Mouse (Mus musculus) liver, postnatal 0 days (tissue): ENCODE results near the gene Dok1. TPM values are rescaled to one million over a fixed set of nuclear protein-coding genes. Genes with fewer than 3 reads are reported as not detected.

Experiments
- ATAC-seq: fragments of 200-750 bp; cut with Nextera tagmentation; 2 replicates; pipeline ENCODE4 v1.8.0; 2017; ENCODE audit warnings: mild to moderate bottlenecking, moderate library complexity
- DNase-seq: peaks from one replicate; pipeline ENCODE4 v3.0.0-alpha.2; 2016
- H3K27ac ChIP-seq: fragments of 300-500 bp; sonication (generic); 2 replicates; pipeline ENCODE4 v1.5.1; 2014; ENCODE audit warnings: antibody characterized with exemption, moderate library complexity, mild to moderate bottlenecking, low read depth
- H3K27me3 ChIP-seq: fragments of 300-500 bp; sonication (generic); 2 replicates; pipeline ENCODE4 v1.6.1; 2014; ENCODE audit warnings: low read length, control low read depth, mixed read lengths; ENCODE audit not compliant: insufficient read depth
- H3K36me3 ChIP-seq: fragments of 300-500 bp; sonication (generic); replicated peaks from 2 replicates; pipeline ENCODE4 v1.6.1; 2014; ENCODE audit warnings: mild to moderate bottlenecking, control low read depth, low read length, moderate library complexity, mixed read lengths; ENCODE audit not compliant: insufficient read depth
- H3K4me1 ChIP-seq: fragments of 300-500 bp; sonication (generic); 2 replicates; pipeline ENCODE4 v1.6.1; 2014; ENCODE audit warnings: antibody characterized with exemption, mild to moderate bottlenecking, control low read depth; ENCODE audit not compliant: insufficient read depth
- H3K4me2 ChIP-seq: fragments of 300-500 bp; sonication (generic); 2 replicates; pipeline ENCODE4 v1.6.1; 2014; ENCODE audit warnings: low read depth, mild to moderate bottlenecking, low read length, moderate library complexity, mixed read lengths
- H3K4me3 ChIP-seq: fragments of 300-500 bp; sonication (generic); 2 replicates; pipeline ENCODE4 v1.5.1; 2014; ENCODE audit warnings: low read depth, low read length
- H3K9ac ChIP-seq: fragments of 300-500 bp; sonication (generic); replicated peaks from 2 replicates; pipeline ENCODE4 v1.6.1; 2014; ENCODE audit warnings: mild to moderate bottlenecking, moderate library complexity
- H3K9me3 ChIP-seq: fragments of 300-500 bp; sonication (generic); 2 replicates; pipeline ENCODE4 v1.6.1; 2016; ENCODE audit warnings: mild to moderate bottlenecking, control low read depth, low read length, mixed read lengths
- CTCF ChIP-seq: sonication (generic); IDR thresholded peaks from 2 replicates; pipeline ENCODE4 v1.5.1; 2016; ENCODE audit warnings: antibody characterized with exemption, low read depth
- EP300 ChIP-seq: IDR thresholded peaks from 2 replicates; pipeline ENCODE4 v1.6.1; 2016; ENCODE audit warnings: antibody characterized with exemption, low read depth, mild to moderate bottlenecking
- WGBS: fragments of 180-500 bp; shearing (Covaris S2); extraction: QIAGEN DNeasy Blood & Tissue Kit; methylation state at CpG from one replicate; pipeline ENCODE4 v1.1.7; 2014; ENCODE audit not compliant: insufficient replicate concordance; 5-methylcytosine and 5-hydroxymethylcytosine counted together
- microRNA-seq: library from miRNA; unstranded; fragments of <30 nt; microRNA quantifications from one replicate; pipeline ENCODE4, GENCODE M21; 2016
- polyA plus RNA-seq: library from polyadenylated mRNA; unstranded; fragments of >200 nt; fragmentation: Nextera tagmentation; extraction: Ambion mirVana; gene quantifications from 2 replicates; pipeline ENCODE4 v1.2.1, GENCODE M21; 2015

The Dok1 gene
- polyA plus RNA-seq, 1 experiment from 2014 or later = 11.3 TPM

DNA sequence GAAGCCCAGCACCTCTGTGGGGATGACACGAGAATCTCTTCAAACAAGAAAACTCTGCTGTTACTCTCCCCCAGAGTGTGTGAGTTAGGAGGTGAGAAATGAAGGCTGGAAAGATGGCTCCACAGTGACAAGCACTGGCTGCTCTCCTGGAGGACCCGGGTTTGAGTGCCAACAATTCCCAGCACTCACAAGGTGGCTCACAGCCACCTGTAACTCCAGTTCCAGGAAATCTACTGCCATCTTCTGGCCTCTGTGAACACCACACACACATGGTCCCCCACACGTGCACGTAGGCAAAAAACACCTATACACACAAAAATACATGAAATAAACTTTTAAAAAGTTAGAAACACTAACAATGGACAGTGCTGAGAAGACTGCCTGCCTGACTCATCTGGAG lies 34.9 kb downstream of the Dok1 start:
- no peak for ATAC-seq

DNA sequence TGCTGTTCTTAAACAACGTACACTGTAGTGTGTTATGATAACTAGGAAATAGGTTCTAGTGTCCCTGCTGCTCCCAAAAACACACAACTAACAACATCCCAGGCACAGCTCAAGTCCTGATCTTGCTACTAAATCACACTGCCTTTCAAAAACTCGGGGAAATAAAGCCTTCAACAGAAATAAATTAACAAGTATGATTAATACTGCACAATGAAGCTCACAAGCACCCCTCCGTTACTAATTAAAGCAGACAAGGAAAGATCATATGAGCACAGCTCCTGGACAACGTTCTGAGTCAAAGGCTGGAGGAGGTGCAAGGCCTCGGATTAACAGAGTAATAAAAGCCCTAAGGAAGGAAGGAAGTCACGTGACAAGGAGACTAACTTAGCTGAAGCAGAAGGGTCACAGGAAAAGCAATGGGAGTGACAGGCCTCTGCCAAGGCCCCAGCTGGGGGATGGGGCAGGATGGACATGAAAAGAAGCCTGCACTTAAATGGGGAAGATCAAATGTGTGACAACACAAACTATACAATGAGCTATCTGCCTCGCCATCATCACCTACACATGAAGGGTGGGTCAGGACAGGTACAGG lies 35.7 kb downstream of the Dok1 start:
- Histone ChIP-seq H3K36me3 (no peaks in the 10 kb centered on the region), H3K27ac (peak overlapping the region; percentile 77), H3K9me3 (no peaks in the 10 kb centered on the region), H3K9ac (0 out of 2 replicates have a peak overlapping the region, but pooled peaks have one; percentile 3), H3K4me2 (peak overlapping the region; percentile 62), H3K4me1 (peaks cover 13% of the 10 kb centered on the region), H3K27me3 (no peaks in the 10 kb centered on the region), H3K4me3 (no peak overlapping the region)
- DNase-seq (no peak), ATAC-seq (no peak)
- WGBS = 33% methylated on average over 7 of the region's 7 CpGs
- TF ChIP-seq CTCF (no peak), EP300 (no peak)

More for the DNA sequence above, 34.9 kb downstream of the Dok1 start:
- Histone ChIP-seq H3K27ac (peak overlapping the region; percentile 77; the same call in 1 of the 2 replicates), H3K4me2 (no peak overlapping the region), H3K9ac (no peak overlapping the region), H3K4me1 (peaks cover 13% of the 10 kb centered on the region), H3K4me3 (no peak overlapping the region), H3K9me3 (no peaks in the 10 kb centered on the region), H3K27me3 (no peaks in the 10 kb centered on the region), H3K36me3 (no peaks in the 10 kb centered on the region)
- no peak for DNase-seq
- WGBS = 70% methylated on average over 4 of the region's 4 CpGs
- TF ChIP-seq CTCF (peak; percentile 60), EP300 (no peak)

DNA sequence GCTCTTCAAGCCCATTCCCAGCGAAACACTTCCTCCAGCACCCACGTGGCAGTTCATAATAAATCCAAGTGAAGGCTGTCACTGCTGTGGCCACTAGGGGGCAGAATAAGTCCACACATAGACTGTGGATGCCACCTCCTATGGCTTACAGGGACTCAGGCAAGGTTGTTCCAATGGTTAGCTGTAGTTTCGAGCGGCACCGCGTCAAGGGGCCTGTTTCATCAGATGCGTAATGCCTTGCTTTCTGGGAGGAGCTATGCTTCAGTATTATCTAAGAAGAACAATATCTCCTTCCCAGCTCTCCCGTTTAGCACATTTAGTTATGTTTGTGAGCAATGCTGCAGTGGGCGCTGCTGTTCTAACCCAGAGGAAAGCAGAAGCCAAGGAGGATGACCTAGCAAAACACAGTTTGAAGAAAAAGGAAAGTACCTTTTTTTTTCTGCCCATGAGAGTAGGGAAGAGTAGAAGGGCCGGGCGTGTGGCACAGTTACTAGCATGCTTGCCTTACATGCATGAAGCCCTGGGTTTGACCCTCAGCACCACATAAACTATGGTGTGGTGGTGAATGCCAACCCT lies 36.4 kb downstream of the Dok1 start:
- Histone ChIP-seq H3K27ac (peak overlapping the region; percentile 77), H3K9ac (0 out of 2 replicates have a peak overlapping the region, but pooled peaks have one; percentile 3), H3K36me3 (no peaks in the 10 kb centered on the region), H3K4me3 (peak overlapping the region; percentile 19; the same call in 1 of the 2 replicates), H3K4me2 (peak overlapping the region; percentile 62), H3K4me1 (peaks cover 13% of the 10 kb centered on the region), H3K9me3 (no peaks in the 10 kb centered on the region), H3K27me3 (no peaks in the 10 kb centered on the region)
- ATAC-seq (peak; percentile 97), DNase-seq (peak; percentile 92)
- TF ChIP-seq CTCF (peak; percentile 97), EP300 (peak; percentile 77)
- WGBS = 4% methylated on average over 11 of the region's 11 CpGs

DNA sequence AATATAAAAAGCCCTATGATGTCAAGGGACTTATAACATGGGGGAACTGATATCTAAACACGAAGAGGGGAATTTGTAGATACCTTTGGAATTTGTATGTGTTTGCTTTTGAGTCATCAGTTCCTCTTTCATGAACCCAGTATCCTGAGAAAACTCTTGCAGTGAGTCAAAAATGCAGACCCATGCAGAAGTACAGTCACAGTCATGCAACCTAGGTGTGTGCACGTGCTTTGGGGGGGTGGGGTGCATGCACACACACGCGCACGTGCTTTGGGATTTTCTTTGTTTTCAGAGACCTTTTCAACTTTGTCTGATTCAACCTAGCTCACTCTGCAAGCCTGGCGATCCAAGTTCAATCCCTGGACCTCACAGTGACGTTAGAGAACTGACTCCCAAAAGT lies 38.9 kb downstream of the Dok1 start:
- TF ChIP-seq CTCF (no peak), EP300 (no peak)
- DNase-seq (no peak), ATAC-seq (no peak)
- Histone ChIP-seq H3K9ac (no peak overlapping the region), H3K27ac (no peak overlapping the region), H3K4me3 (no peak overlapping the region), H3K9me3 (no peaks in the 10 kb centered on the region), H3K4me1 (peaks cover 13% of the 10 kb centered on the region), H3K27me3 (no peaks in the 10 kb centered on the region), H3K36me3 (no peaks in the 10 kb centered on the region), H3K4me2 (no peak overlapping the region)
- WGBS = 61% methylated on average over 7 of the region's 7 CpGs

DNA sequence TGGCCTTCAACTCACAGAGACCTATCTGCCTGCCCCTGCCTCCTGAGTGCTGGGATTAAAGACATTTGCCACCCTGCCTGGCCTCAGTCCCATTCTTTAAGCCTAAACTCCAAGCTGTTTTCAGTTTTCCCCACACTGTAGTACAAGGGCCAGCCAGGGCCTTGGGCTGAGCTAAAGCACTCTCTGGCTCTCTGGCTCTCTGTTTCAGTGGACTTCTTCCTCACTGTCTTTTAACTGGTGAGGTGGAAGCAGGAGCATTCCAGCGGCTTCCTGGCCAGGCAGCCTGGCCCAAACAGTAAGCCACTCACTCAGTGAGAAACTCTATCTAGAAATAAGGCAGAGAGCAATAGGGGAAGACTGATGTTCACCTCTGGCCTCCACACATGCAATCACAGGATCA lies 39.6 kb downstream of the Dok1 start:
- Histone ChIP-seq H3K4me2 (no peak overlapping the region), H3K27me3 (no peaks in the 10 kb centered on the region), H3K9ac (no peak overlapping the region), H3K36me3 (no peaks in the 10 kb centered on the region), H3K4me1 (peaks cover 13% of the 10 kb centered on the region), H3K27ac (no peak overlapping the region), H3K9me3 (no peaks in the 10 kb centered on the region), H3K4me3 (no peak overlapping the region)
- ATAC-seq (no peak), DNase-seq (no peak)
- 56% methylated on average over 1 of the region's 1 CpGs for WGBS
- no peak for TF ChIP-seq CTCF
- TF ChIP-seq EP300 = no peak

DNA sequence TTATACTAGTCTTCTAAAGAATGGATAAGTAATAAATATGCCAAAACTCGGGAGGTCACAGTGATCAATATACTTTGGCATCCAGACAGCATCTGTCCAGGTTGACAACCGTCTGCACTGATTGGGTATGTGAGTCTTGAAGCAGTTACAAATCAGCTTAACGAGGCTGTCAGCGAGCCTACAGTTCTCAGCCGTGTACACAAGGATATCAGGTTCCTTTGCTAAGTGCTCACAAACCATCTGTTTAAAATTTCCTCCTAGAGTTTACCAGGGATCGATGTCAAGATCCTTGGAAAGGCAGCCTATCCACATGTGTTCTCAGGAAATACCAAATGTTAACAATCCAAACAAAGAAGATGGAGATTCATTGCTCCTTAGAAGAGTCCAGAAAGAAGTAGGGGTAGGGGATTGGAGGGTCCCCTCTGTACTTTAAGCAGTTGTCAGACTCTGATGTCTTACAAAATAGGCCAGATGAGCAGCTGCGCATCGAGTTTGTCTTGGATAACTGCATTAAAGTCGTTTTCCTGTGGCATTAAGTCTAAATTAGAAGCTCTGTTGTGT lies 45.8 kb downstream of the Dok1 start:
- Histone ChIP-seq H3K27me3 (no peaks in the 10 kb centered on the region), H3K4me2 (no peak overlapping the region), H3K27ac (no peak overlapping the region), H3K4me3 (no peak overlapping the region), H3K9ac (no peak overlapping the region), H3K4me1 (no peaks in the 10 kb centered on the region), H3K9me3 (no peaks in the 10 kb centered on the region), H3K36me3 (no peaks in the 10 kb centered on the region)
- TF ChIP-seq EP300 (no peak), CTCF (no peak)
- DNase-seq (no peak), ATAC-seq (no peak)
- WGBS = 42% methylated on average over 9 of the region's 9 CpGs

Small RNA genes lying within 50 kb of the gene (microRNA-seq; reads per million reads assigned to microRNA genes)
- gene Mir7040 = not detected

Other genes with a start within 250 kb of the Dok1 start
- gene Sema4f, start 93.7 kb downstream of the Dok1 start, polyA plus RNA-seq = 0.08 and 0.12 TPM in 2 replicates
- 3.8 and 4.3 TPM in 2 replicates for gene M1ap, start 86.6 kb downstream of the Dok1 start, polyA plus RNA-seq
- gene Loxl3, start 702 bp upstream of the Dok1 start, polyA plus RNA-seq = 1.2 and 1.7 TPM in 2 replicates
- 175 and 180 TPM in 2 replicates for gene Aup1, start 21.1 kb upstream of the Dok1 start, polyA plus RNA-seq
- 33.8 and 34.7 TPM in 2 replicates for gene Htra2, start 21.8 kb upstream of the Dok1 start, polyA plus RNA-seq
- gene Dqx1, start 24.4 kb upstream of the Dok1 start, polyA plus RNA-seq = 7.5 and 8.2 TPM in 2 replicates
- not detected in 2 replicates for gene Tlx2, start 36.8 kb upstream of the Dok1 start, polyA plus RNA-seq
- 11.6 and 11.7 TPM in 2 replicates for gene Pcgf1, start 44.4 kb upstream of the Dok1 start, polyA plus RNA-seq
- gene Lbx2, start 52.9 kb upstream of the Dok1 start, polyA plus RNA-seq = 0.40 and 0.51 TPM in 2 replicates
- 0.54 and 0.71 TPM in 2 replicates for gene Ccdc142, start 68.1 kb upstream of the Dok1 start, polyA plus RNA-seq
- gene Gm42688, start 68.1 kb upstream of the Dok1 start, polyA plus RNA-seq = 0.85 and 0.92 TPM in 2 replicates
- gene Mrpl53, start 75.6 kb upstream of the Dok1 start, polyA plus RNA-seq = 88.3 and 90.2 TPM in 2 replicates
- gene Mogs, start 82.0 kb upstream of the Dok1 start, polyA plus RNA-seq = 21.4 and 21.5 TPM in 2 replicates
- gene Wbp1, start 88.1 kb upstream of the Dok1 start, polyA plus RNA-seq = 21.0 and 22.0 TPM in 2 replicates
- 5.1 and 5.7 TPM in 2 replicates for gene Ino80b, start 92.0 kb upstream of the Dok1 start, polyA plus RNA-seq
- 7.0 and 7.1 TPM in 2 replicates for gene Rtkn, start 102.0 kb upstream of the Dok1 start, polyA plus RNA-seq
- gene Wdr54, start 122.9 kb upstream of the Dok1 start, polyA plus RNA-seq = 0.17 and 0.20 TPM in 2 replicates
- 0.25 and 0.27 TPM in 2 replicates for gene 1700003E16Rik, start 122.9 kb upstream of the Dok1 start, polyA plus RNA-seq
- 13.2 and 14.7 TPM in 2 replicates for gene Dctn1, start 132.4 kb upstream of the Dok1 start, polyA plus RNA-seq
- 0.04 and 0.05 TPM in 2 replicates for gene Slc4a5, start 186.4 kb upstream of the Dok1 start, polyA plus RNA-seq